Mouse (Mus musculus) heart, embryonic 15.5 days (tissue): Measurements from ENCODE around the gene Cdc25b. TPM values are rescaled to one million over a fixed set of nuclear protein-coding genes. Genes with fewer than 3 reads are reported as not detected.

ENCODE experiments used
- ATAC-seq: fragments of 200-750 bp; cut with Nextera tagmentation; replicated peaks from 2 replicates; pipeline ENCODE4 v1.8.0; 2017; ENCODE audit warnings: low read depth, moderate TSS enrichment; ENCODE audit not compliant: insufficient number of reproducible peaks, insufficient read depth, low FRiP score
- H3K27ac ChIP-seq: fragments of 300-500 bp; sonication (generic); 2 replicates; pipeline ENCODE4 v1.5.1; 2015; ENCODE audit warnings: mild to moderate bottlenecking, inconsistent platforms
- H3K27me3 ChIP-seq: fragments of 300-500 bp; sonication (generic); 2 replicates; pipeline ENCODE4 v1.6.1; 2015; ENCODE audit warnings: inconsistent platforms
- H3K36me3 ChIP-seq: fragments of 300-500 bp; sonication (generic); 2 replicates; pipeline ENCODE4 v1.6.1; 2015; ENCODE audit warnings: mild to moderate bottlenecking, inconsistent platforms
- H3K4me1 ChIP-seq: fragments of 300-500 bp; sonication (generic); replicated peaks from 2 replicates; pipeline ENCODE4 v1.6.1; 2015; ENCODE audit warnings: inconsistent platforms
- H3K4me2 ChIP-seq: fragments of 300-500 bp; sonication (generic); 2 replicates; pipeline ENCODE4 v1.6.1; 2015; ENCODE audit warnings: inconsistent platforms, mild to moderate bottlenecking, moderate library complexity
- H3K4me3 ChIP-seq: fragments of 300-500 bp; sonication (generic); 2 replicates; pipeline ENCODE4 v1.5.1; 2015; ENCODE audit warnings: mild to moderate bottlenecking, inconsistent platforms
- H3K9ac ChIP-seq: fragments of 300-500 bp; sonication (generic); 2 replicates; pipeline ENCODE4 v1.6.1; 2015; ENCODE audit warnings: mild to moderate bottlenecking, inconsistent platforms
- H3K9me3 ChIP-seq: fragments of 300-500 bp; sonication (generic); replicated peaks from 2 replicates; pipeline ENCODE4 v1.6.1; 2016; ENCODE audit warnings: inconsistent platforms
- WGBS: fragments of 180-500 bp; shearing (Covaris S2); methylation state at CpG from one replicate; pipeline ENCODE4 v1.1.7; 2015; ENCODE audit warnings: mixed read lengths; 5-methylcytosine and 5-hydroxymethylcytosine counted together
- polyA plus RNA-seq: library from polyadenylated mRNA; unstranded; fragments of >200 nt; fragmentation: Nextera tagmentation; extraction: Ambion mirVana; gene quantifications from 2 replicates; pipeline ENCODE4 v1.2.1, GENCODE M21; 2015

Gene Cdc25b
- polyA plus RNA-seq, 1 experiment from 2014 or later: 49.9 TPM

DNA sequence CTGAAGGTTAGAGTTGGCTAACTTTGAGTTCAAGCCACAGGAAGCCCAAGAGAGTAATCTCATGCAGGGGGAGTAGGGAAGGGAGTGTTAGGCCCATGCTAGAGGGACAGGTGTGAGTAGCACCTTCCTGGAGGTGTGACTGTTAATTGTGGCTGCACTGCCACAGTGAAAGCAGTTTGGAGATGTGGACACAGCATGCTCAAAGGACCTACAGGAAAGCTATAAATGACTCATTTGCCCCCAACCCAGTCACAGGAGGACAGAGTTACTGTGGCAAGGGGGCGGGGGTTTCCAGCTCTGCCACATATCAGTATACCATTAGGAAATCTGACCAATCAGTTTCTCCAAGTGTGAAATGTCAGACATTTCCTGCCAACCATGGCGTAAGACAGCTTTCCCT lies 41.2 kb upstream of the Cdc25b start:
- WGBS: 80% methylated on average over 2 of the region's 2 CpGs
- H3K36me3 ChIP-seq: peaks cover 52% of the 10 kb centered on the region
- peaks cover 11% of the 10 kb centered on the region for H3K4me1 ChIP-seq
- no peak overlapping the region for H3K4me2 ChIP-seq
- no peaks in the 10 kb centered on the region for H3K9me3 ChIP-seq
- no peak overlapping the region for H3K27ac ChIP-seq
- no peaks in the 10 kb centered on the region for H3K27me3 ChIP-seq
- ATAC-seq: no peak
- H3K4me3 ChIP-seq: no peak overlapping the region
- H3K9ac ChIP-seq: no peak overlapping the region

DNA sequence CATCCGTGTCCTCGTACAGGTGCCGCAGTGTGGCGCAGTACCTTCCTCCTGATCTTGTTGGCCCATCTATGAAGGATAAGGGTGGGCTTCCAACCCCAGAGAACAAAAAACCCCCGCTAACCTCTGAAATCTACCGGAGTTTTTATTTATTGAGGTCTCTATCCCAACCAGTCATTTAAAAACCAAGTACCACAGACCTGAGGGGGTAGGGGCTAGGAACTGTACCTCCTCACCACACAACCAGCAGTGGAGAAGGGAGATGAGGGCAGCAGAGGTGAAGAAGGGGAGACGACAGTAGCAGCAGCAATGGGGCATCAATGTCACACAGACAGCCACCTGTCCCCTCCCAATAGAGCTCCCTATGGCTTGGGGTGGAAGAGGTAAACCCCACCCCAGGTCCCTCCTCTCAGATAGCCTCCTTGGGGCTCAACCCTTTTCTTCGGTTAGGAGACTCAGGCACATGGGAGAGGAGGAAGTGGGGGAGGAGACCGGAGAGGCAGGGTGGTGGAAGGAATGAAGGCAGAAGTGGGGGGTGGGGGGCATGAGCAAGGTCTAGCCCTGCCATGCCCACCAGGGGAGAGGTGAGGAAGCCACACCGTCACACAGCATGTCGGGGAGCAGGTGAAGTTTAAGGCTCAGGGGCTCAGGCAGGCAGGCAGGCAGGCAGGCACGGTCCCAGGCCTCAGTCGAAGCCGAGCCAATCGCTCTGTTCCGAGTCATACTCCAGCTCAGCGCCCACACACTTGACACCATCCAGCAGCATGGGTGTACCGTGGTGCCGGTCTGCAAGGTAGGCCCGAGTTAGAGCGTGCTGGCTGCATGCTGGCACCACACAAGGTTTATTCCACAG lies 40.3 kb upstream of the Cdc25b start:
- no peak for ATAC-seq
- Histone ChIP-seq H3K4me3 (no peak overlapping the region), H3K36me3 (peaks cover 54% of the 10 kb centered on the region), H3K27me3 (no peaks in the 10 kb centered on the region), H3K4me1 (peaks cover 8% of the 10 kb centered on the region), H3K9ac (no peak overlapping the region), H3K9me3 (no peaks in the 10 kb centered on the region), H3K27ac (no peak overlapping the region), H3K4me2 (no peak overlapping the region)
- 79% methylated on average over 21 of the region's 21 CpGs for WGBS

DNA sequence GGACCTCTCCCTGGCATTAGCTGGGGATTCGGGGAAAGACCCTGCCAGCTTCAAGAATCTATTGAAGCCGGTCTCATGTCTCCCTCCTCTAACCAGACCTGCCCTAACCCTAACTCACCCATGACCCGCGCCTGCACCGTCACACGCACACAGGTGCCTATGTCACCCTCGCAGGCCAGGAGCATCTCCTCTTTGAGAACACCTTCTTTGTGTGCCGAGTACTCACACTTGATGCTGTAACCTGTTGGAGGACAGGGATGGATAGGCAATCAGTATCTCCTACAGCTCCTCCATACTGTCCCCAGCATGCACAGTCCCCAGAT lies 39.7 kb upstream of the Cdc25b start:
- Histone ChIP-seq H3K4me3 (no peak overlapping the region), H3K27ac (no peak overlapping the region), H3K4me2 (no peak overlapping the region), H3K36me3 (peaks cover 56% of the 10 kb centered on the region), H3K9ac (no peak overlapping the region), H3K4me1 (peaks cover 8% of the 10 kb centered on the region), H3K27me3 (no peaks in the 10 kb centered on the region), H3K9me3 (no peaks in the 10 kb centered on the region)
- no peak for ATAC-seq
- WGBS: 93% methylated on average over 8 of the region's 8 CpGs

- WGBS: 72% methylated on average over 8 of the region's 8 CpGs
- H3K27me3 ChIP-seq: no peaks in the 10 kb centered on the region
- H3K4me2 ChIP-seq: no peak overlapping the region
- H3K36me3 ChIP-seq: peaks cover 55% of the 10 kb centered on the region
- ATAC-seq: no peak
- H3K4me3 ChIP-seq: no peak overlapping the region
- no peaks in the 10 kb centered on the region for H3K4me1 ChIP-seq
- peak overlapping the region; percentile 11; the same call in 1 of the 2 replicates for H3K27ac ChIP-seq
- no peak overlapping the region for H3K9ac ChIP-seq
- no peaks in the 10 kb centered on the region for H3K9me3 ChIP-seq
These were observed 38.1 kb upstream of the Cdc25b start for GRCm38 (mm10) chr2:131148353-131149253.

- WGBS: 94% methylated on average over 3 of the region's 3 CpGs
- no peaks in the 10 kb centered on the region for H3K9me3 ChIP-seq
- H3K4me1 ChIP-seq: no peaks in the 10 kb centered on the region
- H3K4me3 ChIP-seq: no peak overlapping the region
- no peak overlapping the region for H3K4me2 ChIP-seq
- H3K27ac ChIP-seq: no peak overlapping the region
- H3K36me3 ChIP-seq: peaks cover 52% of the 10 kb centered on the region
- no peaks in the 10 kb centered on the region for H3K27me3 ChIP-seq
- no peak for ATAC-seq
- H3K9ac ChIP-seq: no peak overlapping the region
These were observed 37.5 kb upstream of the Cdc25b start for GRCm38 (mm10) chr2:131149254-131149578.

DNA sequence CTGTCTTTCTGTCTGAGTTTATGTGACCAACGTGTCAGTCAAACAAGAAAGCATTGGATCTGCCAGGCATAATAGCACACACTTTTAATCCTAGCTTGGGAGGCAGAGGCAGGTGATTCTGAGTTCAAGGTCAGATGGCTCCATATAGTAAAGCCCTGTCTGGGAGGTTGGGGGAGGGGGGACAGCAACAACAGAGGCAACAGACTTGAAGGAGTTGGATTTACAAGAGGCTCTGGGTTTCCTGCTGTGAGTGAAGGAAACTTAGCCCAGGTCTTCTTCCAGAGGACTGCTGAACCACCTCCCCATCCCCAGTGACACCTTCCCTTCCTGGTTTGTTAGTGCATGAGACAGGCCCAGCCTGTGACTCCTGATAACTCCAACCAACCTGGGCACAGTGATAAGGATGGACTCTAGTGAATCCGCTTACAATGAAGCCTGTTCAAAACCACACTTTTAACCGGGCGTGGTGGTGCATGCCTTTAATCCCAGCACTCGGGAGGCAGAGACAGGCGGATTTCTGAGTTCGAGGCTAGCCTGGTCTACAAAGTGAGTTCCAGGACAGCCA lies 34.5 kb upstream of the Cdc25b start:
- Histone ChIP-seq H3K9ac (no peak overlapping the region), H3K27ac (no peak overlapping the region), H3K4me2 (no peak overlapping the region), H3K9me3 (no peaks in the 10 kb centered on the region), H3K36me3 (peaks cover 32% of the 10 kb centered on the region), H3K4me1 (peaks cover 14% of the 10 kb centered on the region), H3K27me3 (no peaks in the 10 kb centered on the region), H3K4me3 (no peak overlapping the region)
- no peak for ATAC-seq
- 82% methylated on average over 7 of the region's 7 CpGs for WGBS

- peaks cover 19% of the 10 kb centered on the region for H3K36me3 ChIP-seq
- H3K4me3 ChIP-seq: no peak overlapping the region
- no peak overlapping the region for H3K9ac ChIP-seq
- H3K9me3 ChIP-seq: no peaks in the 10 kb centered on the region
- H3K4me1 ChIP-seq: peaks cover 25% of the 10 kb centered on the region
- no peak overlapping the region for H3K27ac ChIP-seq
- no peak overlapping the region for H3K4me2 ChIP-seq
- no peaks in the 10 kb centered on the region for H3K27me3 ChIP-seq
- 88% methylated on average over 4 of the region's 4 CpGs for WGBS
- no peak for ATAC-seq
These were observed 32.7 kb upstream of the Cdc25b start for GRCm38 (mm10) chr2:131154036-131154435.

DNA sequence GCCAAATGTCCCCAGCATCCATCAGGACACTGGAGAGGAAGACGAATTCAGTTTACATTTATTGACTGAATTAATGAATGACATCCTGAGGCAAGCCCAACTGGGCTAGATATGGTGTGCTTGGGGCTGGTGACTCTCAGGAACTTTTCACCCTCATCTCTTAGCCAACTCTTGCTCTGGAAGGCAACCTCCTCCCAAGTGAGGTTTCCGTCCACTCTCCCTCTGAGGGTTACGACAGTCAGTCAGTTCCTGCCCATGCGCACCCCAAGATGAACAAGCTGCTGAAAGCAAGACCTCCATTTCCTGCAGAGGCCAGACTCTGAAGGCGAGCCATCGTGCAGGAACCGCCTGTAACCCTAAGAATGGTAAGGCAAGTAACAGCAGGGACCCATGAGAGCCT lies 29.8 kb upstream of the Cdc25b start:
- WGBS: 89% methylated on average over 7 of the region's 7 CpGs
- H3K36me3 ChIP-seq: peaks cover 8% of the 10 kb centered on the region; the same call in 1 of the 2 replicates
- H3K4me1 ChIP-seq: peaks cover 31% of the 10 kb centered on the region
- H3K27me3 ChIP-seq: no peaks in the 10 kb centered on the region
- H3K4me3 ChIP-seq: no peak overlapping the region
- ATAC-seq: no peak
- H3K4me2 ChIP-seq: no peak overlapping the region
- H3K27ac ChIP-seq: no peak overlapping the region
- no peak overlapping the region for H3K9ac ChIP-seq
- H3K9me3 ChIP-seq: no peaks in the 10 kb centered on the region

DNA sequence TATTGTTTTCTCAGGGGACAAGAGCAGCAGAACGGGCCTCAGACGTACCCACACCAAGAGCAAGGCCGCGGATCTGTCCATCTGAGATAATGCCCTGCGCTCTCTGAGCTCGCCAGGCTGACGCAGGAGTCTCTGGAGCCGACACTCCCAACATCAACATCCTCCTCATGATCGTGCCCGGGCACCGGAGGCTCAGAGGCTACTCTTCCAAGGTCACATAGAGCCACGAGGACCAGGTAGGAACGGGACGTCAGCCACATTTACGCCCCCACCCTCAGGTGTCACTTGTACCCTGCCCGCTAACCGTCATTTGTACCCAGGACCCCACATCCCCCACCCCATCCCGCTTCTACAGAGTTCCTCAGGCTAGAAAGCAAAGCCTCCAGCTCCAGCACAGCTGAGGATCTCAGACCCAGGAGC lies 27.2 kb upstream of the Cdc25b start:
- peaks cover 3% of the 10 kb centered on the region; the same call in 1 of the 2 replicates for H3K36me3 ChIP-seq
- ATAC-seq: peak; percentile 44
- H3K4me1 ChIP-seq: peaks cover 31% of the 10 kb centered on the region
- no peaks in the 10 kb centered on the region for H3K9me3 ChIP-seq
- H3K9ac ChIP-seq: peak overlapping the region; percentile 81
- peak overlapping the region; percentile 86 for H3K4me2 ChIP-seq
- WGBS: 0% methylated on average over 18 of the region's 18 CpGs
- H3K27ac ChIP-seq: peak overlapping the region; percentile 82
- H3K27me3 ChIP-seq: no peaks in the 10 kb centered on the region
- H3K4me3 ChIP-seq: peak overlapping the region; percentile 87

GRCm38 (mm10) chr2:131159938-131160581 lies 26.7 kb upstream of the Cdc25b start, which contains the start of gene 1700037H04Rik:
TSS of gene 1700037H04Rik (minus strand) at chr2:131160081.
- Histone ChIP-seq H3K36me3 (no peaks in the 10 kb centered on the region; the same call in 1 of the 2 replicates), H3K4me1 (peaks cover 31% of the 10 kb centered on the region), H3K9me3 (no peaks in the 10 kb centered on the region), H3K4me2 (peak within 1 kb of the TSS; percentile 86), H3K9ac (peak within 1 kb of the TSS; percentile 81), H3K27me3 (no peaks in the 10 kb centered on the region), H3K4me3 (peak within 1 kb of the TSS; percentile 87), H3K27ac (peak within 1 kb of the TSS; percentile 91)
- ATAC-seq: peak; percentile 98
- WGBS: 0% methylated on average over 54 of the region's 54 CpGs

DNA sequence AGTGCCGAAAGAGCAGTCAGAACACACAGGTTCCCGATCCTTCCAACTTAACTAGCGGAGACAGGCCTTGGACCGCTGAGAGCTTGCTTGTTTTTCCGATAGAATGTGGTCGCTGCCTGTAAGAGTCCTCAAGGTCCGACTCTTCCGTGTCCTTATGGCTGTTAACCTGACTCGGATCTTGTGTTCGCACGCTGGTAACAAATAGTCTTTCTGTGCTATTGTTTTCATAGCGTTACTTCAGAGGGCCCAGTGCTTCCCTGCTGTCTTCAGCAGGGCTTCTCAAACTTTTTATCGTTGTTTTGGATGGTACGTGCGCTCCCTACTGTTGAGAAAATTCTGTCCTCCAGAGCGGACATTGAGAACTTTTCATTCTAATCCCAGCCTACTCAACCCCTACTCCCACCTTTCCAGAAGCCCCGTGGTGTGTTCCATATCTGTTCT lies 26.1 kb upstream of the Cdc25b start:
- Histone ChIP-seq H3K27me3 (no peaks in the 10 kb centered on the region), H3K9ac (peak overlapping the region; percentile 62), H3K4me2 (peak overlapping the region; percentile 86), H3K27ac (peak overlapping the region; percentile 91), H3K4me3 (peak overlapping the region; percentile 87), H3K36me3 (no peaks in the 10 kb centered on the region), H3K9me3 (no peaks in the 10 kb centered on the region), H3K4me1 (peaks cover 31% of the 10 kb centered on the region)
- under 1% methylated on average over 17 of the region's 17 CpGs for WGBS
- ATAC-seq: no peak
